Mouse (Mus musculus) midbrain, postnatal 0 days (tissue): ENCODE results near the gene Acsl5. TPM values are rescaled to one million over a fixed set of nuclear protein-coding genes. Genes with fewer than 3 reads are reported as not detected.

Source experiments
- ATAC-seq: fragments of 200-750 bp; cut with Nextera tagmentation; 2 replicates; pipeline ENCODE4 v1.8.0; 2017; ENCODE audit warnings: moderate number of reproducible peaks, mild to moderate bottlenecking, moderate TSS enrichment, moderate library complexity; ENCODE audit not compliant: low FRiP score
- DNase-seq: peaks from one replicate; pipeline ENCODE4 v3.0.0-alpha.2; 2015; ENCODE audit warnings: low spot score
- H3K27ac ChIP-seq: fragments of 300-500 bp; sonication (generic); 2 replicates; pipeline ENCODE4 v1.5.1; 2014; ENCODE audit warnings: low read depth, mild to moderate bottlenecking, low read length, mixed read lengths
- H3K27me3 ChIP-seq: fragments of 300-500 bp; sonication (generic); 2 replicates; pipeline ENCODE4 v1.6.1; 2014; ENCODE audit warnings: low read length, control low read depth, mixed read lengths; ENCODE audit not compliant: insufficient read depth
- H3K36me3 ChIP-seq: fragments of 300-500 bp; sonication (generic); 2 replicates; pipeline ENCODE4 v1.6.1; 2014; ENCODE audit warnings: low read length, control low read depth, mixed read lengths; ENCODE audit not compliant: insufficient read depth
- H3K4me1 ChIP-seq: fragments of 300-500 bp; sonication (generic); 2 replicates; pipeline ENCODE4 v1.6.1; 2014; ENCODE audit warnings: mild to moderate bottlenecking, control low read depth, antibody characterized with exemption, low read length, mixed read lengths; ENCODE audit not compliant: insufficient read depth
- H3K4me2 ChIP-seq: fragments of 300-500 bp; sonication (generic); 2 replicates; pipeline ENCODE4 v1.6.1; 2014; ENCODE audit warnings: low read depth, mild to moderate bottlenecking, low read length, mixed read lengths; ENCODE audit not compliant: poor library complexity, severe bottlenecking
- H3K4me3 ChIP-seq: fragments of 300-500 bp; sonication (generic); 2 replicates; pipeline ENCODE4 v1.5.1; 2014; ENCODE audit warnings: low read depth, mild to moderate bottlenecking, low read length, moderate library complexity
- H3K9ac ChIP-seq: fragments of 300-500 bp; sonication (generic); replicated peaks from 2 replicates; pipeline ENCODE4 v1.6.1; 2014; ENCODE audit warnings: mild to moderate bottlenecking, low read length, moderate library complexity, mixed read lengths; ENCODE audit not compliant: poor library complexity, severe bottlenecking
- H3K9me3 ChIP-seq: fragments of 300-500 bp; sonication (generic); 2 replicates; pipeline ENCODE4 v1.6.1; 2016; ENCODE audit warnings: low read length, control low read depth
- CTCF ChIP-seq: IDR thresholded peaks from 2 replicates; pipeline ENCODE4 v1.5.1; 2016; ENCODE audit warnings: antibody characterized with exemption, mild to moderate bottlenecking
- WGBS: fragments of 180-500 bp; shearing (Covaris S2); extraction: QIAGEN DNeasy Blood & Tissue Kit; methylation state at CpG from one replicate; pipeline ENCODE4 v1.1.7; 2014; 5-methylcytosine and 5-hydroxymethylcytosine counted together
- polyA plus RNA-seq: library from polyadenylated mRNA; unstranded; fragments of >200 nt; fragmentation: Nextera tagmentation; extraction: Ambion mirVana; gene quantifications from 2 replicates; pipeline ENCODE4 v1.2.1, GENCODE M21; 2015
- total RNA-seq: library from RNA; depleted of rRNA; stranded (reverse); fragments of >200 nt; gene quantifications from 2 replicates; pipeline ENCODE4 v1.2.3, GENCODE M21; 2014

Gene Acsl5
- total and polyA plus RNA-seq, 2 experiments from 2014 or later = 13.9 to 15.1 TPM

GRCm38 (mm10) chr19:55299378-55299777 lies 47.6 kb downstream of the Acsl5 start:
- no peak overlapping the region for H3K9ac ChIP-seq
- no peak overlapping the region for H3K4me2 ChIP-seq
- no peaks in the 10 kb centered on the region for H3K27me3 ChIP-seq
- H3K36me3 ChIP-seq = peaks cover 44% of the 10 kb centered on the region
- H3K4me3 ChIP-seq = no peak overlapping the region
- no peaks in the 10 kb centered on the region for H3K9me3 ChIP-seq
- WGBS = 89% methylated on average over 1 of the region's 1 CpGs
- ATAC-seq (no peak), DNase-seq (no peak)
- H3K4me1 ChIP-seq = no peaks in the 10 kb centered on the region
- TF ChIP-seq CTCF = no peak
- no peak overlapping the region for H3K27ac ChIP-seq

- TF ChIP-seq CTCF = no peak
These were observed 48.8 kb downstream of the Acsl5 start for GRCm38 (mm10) chr19:55300525-55300924.

GRCm38 (mm10) chr19:55305024-55305423 lies 53.3 kb downstream of the Acsl5 start:
- H3K27me3 ChIP-seq = no peaks in the 10 kb centered on the region
- H3K4me3 ChIP-seq = no peak overlapping the region
- H3K9ac ChIP-seq = no peak overlapping the region
- TF ChIP-seq CTCF = peak; percentile 69
- peaks cover 47% of the 10 kb centered on the region for H3K36me3 ChIP-seq
- no peak overlapping the region for H3K27ac ChIP-seq
- no peak for ATAC-seq
- no peak overlapping the region for H3K4me2 ChIP-seq
- peak; percentile 36 for DNase-seq
- no peaks in the 10 kb centered on the region for H3K9me3 ChIP-seq
- no peaks in the 10 kb centered on the region for H3K4me1 ChIP-seq

More at GRCm38 (mm10) chr19:55300525-55300924, 48.8 kb downstream of the Acsl5 start:
- Histone ChIP-seq H3K36me3 (peaks cover 40% of the 10 kb centered on the region), H3K9ac (no peak overlapping the region), H3K4me1 (no peaks in the 10 kb centered on the region), H3K4me3 (no peak overlapping the region), H3K4me2 (no peak overlapping the region), H3K27me3 (no peaks in the 10 kb centered on the region), H3K27ac (no peak overlapping the region), H3K9me3 (no peaks in the 10 kb centered on the region)
- WGBS = 91% methylated on average over 3 of the region's 3 CpGs
- no peak for DNase-seq
- no peak for ATAC-seq

GRCm38 (mm10) chr19:55311874-55312273 lies 60.1 kb downstream of the Acsl5 start:
- Histone ChIP-seq H3K4me2 (no peak overlapping the region), H3K9ac (no peak overlapping the region), H3K27ac (no peak overlapping the region), H3K9me3 (no peaks in the 10 kb centered on the region), H3K4me1 (peaks cover 6% of the 10 kb centered on the region; the same call in 1 of the 2 replicates), H3K27me3 (no peaks in the 10 kb centered on the region), H3K4me3 (no peak overlapping the region), H3K36me3 (peaks cover 22% of the 10 kb centered on the region)
- DNase-seq = no peak
- no peak for ATAC-seq
- TF ChIP-seq CTCF = no peak
- WGBS = 91% methylated on average over 8 of the region's 8 CpGs

- H3K36me3 ChIP-seq = peaks cover 20% of the 10 kb centered on the region
- H3K4me1 ChIP-seq = peaks cover 9% of the 10 kb centered on the region; the same call in 1 of the 2 replicates
- H3K27me3 ChIP-seq = no peaks in the 10 kb centered on the region
- no peak for TF ChIP-seq CTCF
- DNase-seq = no peak
- WGBS = 93% methylated on average over 2 of the region's 2 CpGs
- no peak overlapping the region for H3K9ac ChIP-seq
- H3K27ac ChIP-seq = no peak overlapping the region
- H3K9me3 ChIP-seq = no peaks in the 10 kb centered on the region
- no peak overlapping the region for H3K4me2 ChIP-seq
- no peak overlapping the region for H3K4me3 ChIP-seq
- no peak for ATAC-seq
These were observed 61.9 kb downstream of the Acsl5 start for GRCm38 (mm10) chr19:55313649-55314048.

- Histone ChIP-seq H3K4me3 (peak within 1 kb of the TSS; percentile 94), H3K9ac (peak within 1 kb of the TSS; percentile 79), H3K9me3 (no peaks in the 10 kb centered on the region), H3K27ac (peak within 1 kb of the TSS; percentile 79), H3K27me3 (no peaks in the 10 kb centered on the region), H3K36me3 (peaks cover 4% of the 10 kb centered on the region), H3K4me2 (peak within 1 kb of the TSS; percentile 84), H3K4me1 (peaks cover 9% of the 10 kb centered on the region; the same call in 1 of the 2 replicates)
- no peak for TF ChIP-seq CTCF
- ATAC-seq (peak; percentile 82), DNase-seq (no peak)
- under 1% methylated on average over 60 of the region's 60 CpGs for WGBS
These were observed 63.8 kb downstream of the Acsl5 start, which contains the start of gene Zdhhc6 for GRCm38 (mm10) chr19:55315452-55316108. Gene Zdhhc6 (minus strand): TSS chr19:55316032.
